Mouse (Mus musculus) hindbrain, embryonic 12.5 days (tissue): ENCODE measurements at regions not wholly inside any gene's neighbourhood (a gene's known extent, or its start where the extent isn't known, plus 50 kb on each side); places are given as distances from the start of the nearest gene placed in this dataset.
A peak's percentile ranks its signal among the peaks of the same experiment; 100 is the strongest.

Experiments used
- ATAC-seq: fragments of 200-750 bp; cut with Nextera tagmentation; 2 replicates; pipeline ENCODE4 v1.8.0; 2017; ENCODE audit warnings: moderate TSS enrichment; ENCODE audit not compliant: low FRiP score
- H3K27ac ChIP-seq: fragments of 300-500 bp; sonication (generic); 2 replicates; pipeline ENCODE4 v1.5.1; 2016; ENCODE audit warnings: mild to moderate bottlenecking
- H3K27me3 ChIP-seq: fragments of 300-500 bp; sonication (generic); 2 replicates; pipeline ENCODE4 v1.6.1; 2016; ENCODE audit warnings: mild to moderate bottlenecking
- H3K36me3 ChIP-seq: fragments of 300-500 bp; sonication (generic); 2 replicates; pipeline ENCODE4 v1.6.1; 2016; ENCODE audit warnings: mild to moderate bottlenecking
- H3K4me1 ChIP-seq: fragments of 300-500 bp; sonication (generic); 2 replicates; pipeline ENCODE4 v1.6.1; 2016
- H3K4me2 ChIP-seq: fragments of 300-500 bp; sonication (generic); replicated peaks from 2 replicates; pipeline ENCODE4 v1.6.1; 2016; ENCODE audit warnings: mild to moderate bottlenecking
- H3K4me3 ChIP-seq: fragments of 300-500 bp; sonication (generic); 2 replicates; pipeline ENCODE4 v1.5.1; 2016; ENCODE audit warnings: mild to moderate bottlenecking
- H3K9ac ChIP-seq: fragments of 300-500 bp; sonication (generic); 2 replicates; pipeline ENCODE4 v1.6.1; 2016; ENCODE audit warnings: mild to moderate bottlenecking, moderate library complexity
- H3K9me3 ChIP-seq: fragments of 300-500 bp; sonication (generic); replicated peaks from 2 replicates; pipeline ENCODE4 v1.6.1; 2016; ENCODE audit warnings: mild to moderate bottlenecking
- WGBS: fragments of 180-500 bp; shearing (Covaris S2); methylation state at CpG from one replicate; pipeline ENCODE4 v1.1.7; 2016; 5-methylcytosine and 5-hydroxymethylcytosine counted together

GRCm38 (mm10) chr8:23504704-23505103 lies 1093.5 kb downstream of the Mrps31 start:
- Histone ChIP-seq H3K4me1 (0 out of 2 replicates have a peak, but pooled peaks cover 3% of the 10 kb centered on the region), H3K9ac (no peak overlapping the region), H3K4me2 (peak overlapping the region; percentile 23; the same call in 1 of the 2 replicates), H3K9me3 (no peaks in the 10 kb centered on the region), H3K36me3 (no peaks in the 10 kb centered on the region), H3K27ac (no peak overlapping the region), H3K4me3 (no peak overlapping the region), H3K27me3 (no peaks in the 10 kb centered on the region)
- WGBS, result 52% methylated on average over 10 of the region's 10 CpGs
- ATAC-seq, result no peak

- WGBS, result 88% methylated on average over 9 of the region's 9 CpGs
These were observed 1094.1 kb downstream of the Mrps31 start for GRCm38 (mm10) chr8:23505216-23505615.

GRCm38 (mm10) chr8:23505966-23506365 lies 1094.8 kb downstream of the Mrps31 start:
- Histone ChIP-seq H3K36me3 (no peaks in the 10 kb centered on the region), H3K4me1 (0 out of 2 replicates have a peak, but pooled peaks cover 3% of the 10 kb centered on the region), H3K27ac (no peak overlapping the region), H3K4me2 (no peak overlapping the region), H3K9me3 (no peaks in the 10 kb centered on the region), H3K4me3 (no peak overlapping the region), H3K27me3 (no peaks in the 10 kb centered on the region), H3K9ac (no peak overlapping the region)
- ATAC-seq, result no peak
- WGBS, result 93% methylated on average over 4 of the region's 4 CpGs

More at GRCm38 (mm10) chr8:23505216-23505615, 1094.1 kb downstream of the Mrps31 start:
- no peak overlapping the region for H3K27ac ChIP-seq
- no peak overlapping the region for H3K4me2 ChIP-seq
- no peak overlapping the region for H3K4me3 ChIP-seq
- no peaks in the 10 kb centered on the region for H3K36me3 ChIP-seq
- no peaks in the 10 kb centered on the region for H3K27me3 ChIP-seq
- H3K4me1 ChIP-seq, result 0 out of 2 replicates have a peak, but pooled peaks cover 3% of the 10 kb centered on the region
- no peak for ATAC-seq
- no peak overlapping the region for H3K9ac ChIP-seq
- H3K9me3 ChIP-seq, result no peaks in the 10 kb centered on the region

- Histone ChIP-seq H3K4me1 (0 out of 2 replicates have a peak, but pooled peaks cover 3% of the 10 kb centered on the region), H3K9ac (no peak overlapping the region), H3K9me3 (no peaks in the 10 kb centered on the region), H3K27me3 (no peaks in the 10 kb centered on the region), H3K27ac (no peak overlapping the region), H3K36me3 (no peaks in the 10 kb centered on the region), H3K4me3 (no peak overlapping the region), H3K4me2 (no peak overlapping the region)
- 70% methylated on average over 4 of the region's 4 CpGs for WGBS
- no peak for ATAC-seq
These were observed 1096.5 kb downstream of the Mrps31 start for GRCm38 (mm10) chr8:23507661-23508060.

- 57% methylated on average over 5 of the region's 5 CpGs for WGBS
These were observed 1098.9 kb downstream of the Mrps31 start for GRCm38 (mm10) chr8:23510076-23510475.

GRCm38 (mm10) chr8:23510561-23510960 lies 1099.4 kb downstream of the Mrps31 start:
- 72% methylated on average over 5 of the region's 5 CpGs for WGBS
- H3K27me3 ChIP-seq, result no peaks in the 10 kb centered on the region

More at GRCm38 (mm10) chr8:23510076-23510475, 1098.9 kb downstream of the Mrps31 start:
- Histone ChIP-seq H3K4me2 (no peak overlapping the region), H3K36me3 (no peaks in the 10 kb centered on the region), H3K9ac (no peak overlapping the region), H3K4me1 (no peaks in the 10 kb centered on the region), H3K4me3 (no peak overlapping the region), H3K27ac (no peak overlapping the region), H3K27me3 (no peaks in the 10 kb centered on the region), H3K9me3 (no peaks in the 10 kb centered on the region)
- ATAC-seq, result no peak

GRCm38 (mm10) chr8:23511264-23511663 lies 1100.1 kb downstream of the Mrps31 start:
- Histone ChIP-seq H3K4me3 (no peak overlapping the region), H3K4me2 (no peak overlapping the region), H3K4me1 (no peaks in the 10 kb centered on the region), H3K27me3 (no peaks in the 10 kb centered on the region), H3K9me3 (no peaks in the 10 kb centered on the region), H3K9ac (no peak overlapping the region), H3K27ac (no peak overlapping the region), H3K36me3 (no peaks in the 10 kb centered on the region)
- WGBS, result 85% methylated on average over 1 of the region's 1 CpGs
- no peak for ATAC-seq

More at GRCm38 (mm10) chr8:23510561-23510960, 1099.4 kb downstream of the Mrps31 start:
- Histone ChIP-seq H3K4me1 (no peaks in the 10 kb centered on the region), H3K27ac (no peak overlapping the region), H3K9me3 (no peaks in the 10 kb centered on the region), H3K4me2 (no peak overlapping the region), H3K4me3 (no peak overlapping the region), H3K9ac (no peak overlapping the region), H3K36me3 (no peaks in the 10 kb centered on the region)
- no peak for ATAC-seq

GRCm38 (mm10) chr8:23511792-23512191 lies 1100.6 kb downstream of the Mrps31 start:
- ATAC-seq, result no peak
- no peak overlapping the region for H3K4me2 ChIP-seq
- no peaks in the 10 kb centered on the region for H3K4me1 ChIP-seq
- H3K36me3 ChIP-seq, result no peaks in the 10 kb centered on the region
- H3K27ac ChIP-seq, result no peak overlapping the region
- no peaks in the 10 kb centered on the region for H3K27me3 ChIP-seq
- no peak overlapping the region for H3K9ac ChIP-seq
- WGBS, result 93% methylated on average over 6 of the region's 6 CpGs
- no peaks in the 10 kb centered on the region for H3K9me3 ChIP-seq
- no peak overlapping the region for H3K4me3 ChIP-seq

GRCm38 (mm10) chr8:23516469-23516868 lies 1105.3 kb downstream of the Mrps31 start:
- H3K4me2 ChIP-seq, result no peak overlapping the region
- no peaks in the 10 kb centered on the region for H3K27me3 ChIP-seq
- H3K4me1 ChIP-seq, result no peaks in the 10 kb centered on the region
- no peak overlapping the region for H3K27ac ChIP-seq
- no peak for ATAC-seq
- no peak overlapping the region for H3K4me3 ChIP-seq
- WGBS, result 83% methylated on average over 2 of the region's 2 CpGs
- H3K36me3 ChIP-seq, result no peaks in the 10 kb centered on the region
- H3K9ac ChIP-seq, result no peak overlapping the region
- H3K9me3 ChIP-seq, result no peaks in the 10 kb centered on the region

- H3K9ac ChIP-seq, result no peak overlapping the region
- no peak overlapping the region for H3K27ac ChIP-seq
- no peaks in the 10 kb centered on the region for H3K9me3 ChIP-seq
- WGBS, result 60% methylated on average over 10 of the region's 10 CpGs
- no peak overlapping the region for H3K4me3 ChIP-seq
- no peaks in the 10 kb centered on the region for H3K27me3 ChIP-seq
- no peak overlapping the region for H3K4me2 ChIP-seq
- no peaks in the 10 kb centered on the region for H3K36me3 ChIP-seq
- ATAC-seq, result peak; percentile 56; the same call in 1 of the 2 replicates
- H3K4me1 ChIP-seq, result no peaks in the 10 kb centered on the region
These were observed 1120.5 kb downstream of the Mrps31 start for GRCm38 (mm10) chr8:23531551-23532142.

- H3K4me3 ChIP-seq, result no peak overlapping the region
- WGBS, result 69% methylated on average over 7 of the region's 7 CpGs
- H3K36me3 ChIP-seq, result no peaks in the 10 kb centered on the region
- no peak overlapping the region for H3K4me2 ChIP-seq
- H3K9ac ChIP-seq, result no peak overlapping the region
- H3K27me3 ChIP-seq, result no peaks in the 10 kb centered on the region
- H3K9me3 ChIP-seq, result no peaks in the 10 kb centered on the region
- peak; percentile 38; the same call in 1 of the 2 replicates for ATAC-seq
- no peak overlapping the region for H3K27ac ChIP-seq
- no peaks in the 10 kb centered on the region for H3K4me1 ChIP-seq
These were observed 1126.7 kb downstream of the Mrps31 start for GRCm38 (mm10) chr8:23537681-23538359.

GRCm38 (mm10) chr8:23553565-23554473 lies 1142.7 kb downstream of the Mrps31 start:
- Histone ChIP-seq H3K4me2 (no peak overlapping the region), H3K4me1 (no peaks in the 10 kb centered on the region), H3K27me3 (no peaks in the 10 kb centered on the region), H3K4me3 (no peak overlapping the region), H3K9me3 (no peaks in the 10 kb centered on the region), H3K36me3 (no peaks in the 10 kb centered on the region), H3K27ac (no peak overlapping the region), H3K9ac (no peak overlapping the region)
- no peak for ATAC-seq
- 59% methylated on average over 11 of the region's 12 CpGs for WGBS
